Mouse (Mus musculus) testis, adult 2 months (tissue): Measurements from ENCODE around the gene Cracr2b.

Experiments used
- CTCF ChIP-seq: fragments of 200-500 bp; IDR thresholded peaks from 2 replicates; pipeline ENCODE4 v1.5.1; 2012; ENCODE audit warnings: low read depth, mild to moderate bottlenecking, inconsistent platforms, low read length, moderate library complexity; ENCODE audit not compliant: control insufficient read depth, insufficient read depth, insufficient replicate concordance
- POLR2A ChIP-seq: fragments of 200-500 bp; IDR thresholded peaks from 2 replicates; pipeline ENCODE4 v1.6.1; 2012; ENCODE audit warnings: low read depth, mild to moderate bottlenecking, inconsistent platforms, low read length, moderate library complexity; ENCODE audit not compliant: control insufficient read depth

GRCm38 (mm10) chr7:141431434-141432185, 29.3 kb upstream of the Cracr2b start:
- TF ChIP-seq CTCF (no peak), POLR2A (no peak)
